Mouse (Mus musculus) megakaryocyte, embryonic 14.5 days (primary cell): ENCODE measurements around the gene Fbxw9.

Experiments
- FLI1 ChIP-seq: IDR thresholded peaks from 2 replicates; pipeline ENCODE4 v1.6.1; 2012; ENCODE audit warnings: low read length, inconsistent platforms, mixed read lengths
- GATA1 ChIP-seq: IDR thresholded peaks from 3 replicates; pipeline ENCODE4 v1.6.1; 2012; ENCODE audit warnings: mixed read lengths, low read length, inconsistent platforms, borderline replicate concordance

GRCm38 (mm10) chr8:85067982-85068381, 8.1 kb downstream of the Fbxw9 start, which contains the start of gene Gm5741:
- TF ChIP-seq FLI1 (no peak), GATA1 (no peak)
